Mouse (Mus musculus) megakaryocyte, adult 5-6 weeks (primary cell): ENCODE results near the gene Syce2. TPM values are rescaled to one million over a fixed set of nuclear protein-coding genes. Genes with fewer than 3 reads are reported as not detected.
A peak's percentile ranks its signal among the peaks of the same experiment; 100 is the strongest.
"Not testable (repeated sequence)": the region's sequence is repeated elsewhere in the genome, so short reads cannot be mapped to it uniquely, and the experiment has no call there.

Source experiments
- ATAC-seq: 2 replicates; pipeline ENCODE4 v1.8.0; 2016; ENCODE audit warnings: mild to moderate bottlenecking, inconsistent platforms; ENCODE audit not compliant: poor library complexity, severe bottlenecking
- total RNA-seq, 2 experiments: library from RNA; stranded (forward) in 1 of 2; stranded (reverse) in 1 of 2; fragments of 153-499, 151-499 nt in 1 of 2; fragments of 221-1000, 200-1000 nt in 1 of 2; gene quantifications; 2 replicates each; pipeline versions ENCODE4 v1.2.3 to v1.2.4; 2015 to 2017

Gene Syce2
- total RNA-seq (2015) (67.7 and 97.1 TPM in 2 replicates), total RNA-seq (2017) (46.2 and 47.5 TPM in 2 replicates)

DNA sequence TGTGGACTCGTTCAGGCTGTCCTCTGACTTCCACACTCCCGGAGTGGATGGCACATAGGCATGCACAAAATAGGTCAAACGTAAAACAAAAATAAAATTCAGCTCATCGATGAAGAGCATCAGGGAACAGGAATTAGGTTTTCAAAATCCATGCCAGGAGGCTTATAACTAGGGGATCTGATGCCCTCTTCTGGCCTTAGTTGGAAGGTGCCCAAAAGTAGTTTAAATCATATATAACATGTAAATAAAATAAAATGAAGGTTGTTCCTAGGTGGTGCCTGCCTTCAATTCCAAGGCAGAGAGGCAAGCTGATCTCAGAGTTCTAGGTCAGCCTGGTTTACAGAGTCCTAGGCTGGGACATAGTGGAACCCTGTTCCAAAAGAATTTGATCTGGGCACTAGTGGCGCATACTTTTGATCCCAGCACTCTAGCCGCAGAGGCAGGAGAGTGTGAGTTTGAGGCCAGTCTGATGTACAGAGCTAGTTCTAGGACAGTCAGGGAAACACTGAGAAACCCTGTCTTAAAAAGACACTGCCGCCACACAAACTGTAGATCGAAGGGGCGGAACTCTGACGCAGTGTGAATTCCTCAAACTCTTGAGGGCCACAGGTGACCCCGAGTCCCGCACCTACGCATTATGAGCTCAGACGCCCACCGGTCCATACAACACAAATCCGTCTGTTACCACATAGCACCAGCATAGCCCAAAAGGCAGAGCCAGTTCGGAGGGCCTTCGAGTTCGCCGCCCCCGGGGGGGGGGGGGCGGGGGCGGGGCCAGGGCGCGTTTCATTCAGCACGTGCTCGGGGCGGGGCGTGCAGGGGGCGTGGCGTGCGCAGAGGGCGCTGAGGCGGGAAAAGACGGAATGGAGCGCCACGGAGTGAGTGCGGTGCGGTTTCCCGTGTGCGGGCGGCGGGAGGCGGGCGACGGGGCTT, at the start of gene Syce2:
Gene Syce2 (plus strand): TSS at position 736 of the 933 bp plus-strand sequence.
- peak; percentile 86 for ATAC-seq

DNA sequence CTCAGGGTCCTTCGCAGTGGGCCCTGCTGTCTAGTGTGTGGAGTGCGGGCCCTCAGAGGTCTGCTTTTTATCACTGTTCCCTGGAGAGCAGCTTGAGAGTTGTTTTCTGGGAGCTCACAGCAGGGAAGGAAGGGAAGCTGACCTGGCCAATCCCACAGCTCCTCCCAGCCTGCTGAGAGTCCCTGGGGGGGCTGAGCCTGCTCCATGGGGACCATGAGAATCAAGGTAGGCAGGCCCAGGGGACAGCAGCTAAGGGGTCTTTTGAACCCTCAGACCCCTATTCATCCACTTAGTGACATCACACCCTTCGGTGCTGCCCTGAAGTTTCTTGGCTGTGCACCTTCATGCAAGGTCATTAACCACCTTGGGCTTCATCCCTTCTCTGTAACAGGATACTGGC, 49.2 kb upstream of the Syce2 start, which contains the start of gene Dand5:
Gene Dand5 (minus strand): TSS at position 101 of the 400 bp plus-strand sequence.
- no peak for ATAC-seq

- ATAC-seq: peak; percentile 99
Measured at GRCm38 (mm10) chr8:84823653-84824052, 48.3 kb upstream of the Syce2 start.

DNA sequence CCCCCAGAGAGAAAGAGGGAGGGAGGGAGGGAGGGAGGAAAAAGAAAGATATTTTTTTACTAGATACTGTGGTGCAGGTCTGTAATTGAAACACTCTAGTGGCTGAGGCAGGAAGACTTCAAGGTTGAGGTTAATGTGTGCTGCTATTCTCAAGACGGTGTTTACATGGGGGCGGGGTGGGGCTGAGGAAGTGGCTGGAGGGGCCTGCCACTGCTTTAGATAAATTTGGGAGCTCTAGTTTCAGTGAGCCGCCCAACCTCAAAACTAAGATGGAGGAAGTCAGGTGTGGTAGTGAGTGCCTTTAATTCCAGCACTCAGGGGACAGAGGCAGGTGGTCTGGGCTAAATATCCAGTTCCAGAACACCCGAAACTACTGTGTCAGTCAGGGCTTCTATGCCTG, 46.3 kb upstream of the Syce2 start:
- ATAC-seq: peak; percentile 62

GRCm38 (mm10) chr8:84826518-84826917, 45.4 kb upstream of the Syce2 start:
- not testable (repeated sequence) for ATAC-seq

DNA sequence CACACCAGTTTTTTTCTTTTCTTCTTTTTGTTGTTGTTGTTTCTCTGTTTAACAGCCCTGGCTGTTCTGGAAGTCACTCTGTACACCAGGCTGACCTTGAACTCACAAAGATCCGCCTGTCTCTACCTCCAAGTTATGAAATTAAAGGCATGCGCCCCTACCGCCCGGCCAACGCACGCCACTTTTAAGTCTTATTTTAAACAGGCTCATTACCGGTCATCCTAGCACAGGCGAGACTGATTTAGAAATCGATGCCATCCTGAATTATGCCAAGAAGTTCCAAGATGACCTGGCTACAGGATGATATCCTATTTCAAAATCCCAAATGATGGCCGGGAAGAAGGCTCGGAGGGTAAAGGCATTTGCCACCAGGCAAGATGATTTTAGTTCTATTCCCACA, 40.4 kb upstream of the Syce2 start, which contains the start of gene Gadd45gip1:
Gene Gadd45gip1 (plus strand): TSS at position 33 of the 400 bp plus-strand sequence.
- ATAC-seq: peak; percentile 92

- ATAC-seq: peak; percentile 96
Measured at GRCm38 (mm10) chr8:84832034-84832717, 39.7 kb upstream of the Syce2 start.

- ATAC-seq: no peak
Measured at GRCm38 (mm10) chr8:84832759-84833742, 38.9 kb upstream of the Syce2 start.

DNA sequence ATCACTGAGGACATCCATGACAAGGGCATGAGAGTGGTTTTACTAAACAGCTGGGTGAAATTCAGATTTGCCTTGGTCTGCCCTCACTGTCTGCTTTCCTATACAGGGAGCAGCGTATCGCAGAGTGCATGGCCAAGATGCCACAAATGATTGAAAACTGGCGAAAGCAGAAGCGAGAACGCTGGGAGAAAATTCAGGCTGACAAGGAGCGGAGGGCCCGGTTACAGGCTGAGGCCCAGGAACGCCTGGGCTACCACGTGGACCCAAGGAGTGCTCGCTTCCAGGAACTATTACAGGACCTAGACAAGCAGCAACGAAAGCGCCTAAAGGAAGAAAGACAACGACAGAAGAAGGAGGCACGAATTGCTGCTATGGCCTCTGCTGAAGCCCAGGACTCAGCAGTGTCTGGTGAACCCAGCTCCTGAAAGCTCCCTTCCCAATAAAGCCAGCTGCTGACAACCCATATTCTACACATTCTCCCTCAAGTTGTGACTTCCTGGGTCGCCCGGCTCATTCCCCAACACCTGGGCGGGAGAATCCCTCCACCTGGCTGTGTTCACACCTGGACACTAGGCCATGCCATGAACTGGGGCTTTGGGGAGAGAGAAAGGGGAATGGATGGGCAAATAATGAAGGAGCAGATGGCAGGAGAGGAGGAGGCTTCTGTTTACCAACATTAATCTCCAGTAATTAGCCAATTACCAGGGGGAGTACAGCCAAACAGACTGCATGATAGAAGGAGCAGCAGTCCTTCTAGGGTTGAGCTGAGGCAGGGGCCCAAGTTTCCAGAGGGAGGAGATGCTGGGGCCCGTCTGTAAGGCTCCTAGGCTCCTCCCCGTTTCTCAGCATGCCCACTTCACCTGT, 37.7 kb upstream of the Syce2 start:
- no peak for ATAC-seq

GRCm38 (mm10) chr8:84834866-84835855, 36.8 kb upstream of the Syce2 start:
- no peak for ATAC-seq

- ATAC-seq: no peak
Measured at GRCm38 (mm10) chr8:84837149-84837911, 34.6 kb upstream of the Syce2 start.

- ATAC-seq: no peak
Measured at GRCm38 (mm10) chr8:84837912-84838470, 33.9 kb upstream of the Syce2 start.

DNA sequence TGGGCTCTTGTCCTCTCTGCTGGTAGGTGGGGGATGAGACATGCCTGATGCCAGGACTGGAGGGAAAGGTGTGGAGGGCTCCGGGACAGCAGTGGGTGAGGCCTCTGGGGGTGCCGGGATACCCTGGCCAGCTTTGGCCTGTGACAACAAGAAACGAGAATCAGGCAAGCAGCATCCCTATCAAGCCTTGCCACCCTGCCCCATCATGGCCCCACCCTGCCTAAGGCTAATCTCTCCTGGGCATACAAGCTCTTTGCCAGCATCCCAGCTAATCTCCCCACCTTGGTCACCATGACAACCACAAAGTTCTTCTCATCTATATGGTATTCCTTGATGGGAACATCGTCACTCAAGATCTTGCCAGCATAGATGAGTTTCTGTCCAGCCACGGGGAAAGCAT, 33.4 kb upstream of the Syce2 start:
- no peak for ATAC-seq

- ATAC-seq: no peak
Measured at GRCm38 (mm10) chr8:84839411-84839810, 32.5 kb upstream of the Syce2 start.

DNA sequence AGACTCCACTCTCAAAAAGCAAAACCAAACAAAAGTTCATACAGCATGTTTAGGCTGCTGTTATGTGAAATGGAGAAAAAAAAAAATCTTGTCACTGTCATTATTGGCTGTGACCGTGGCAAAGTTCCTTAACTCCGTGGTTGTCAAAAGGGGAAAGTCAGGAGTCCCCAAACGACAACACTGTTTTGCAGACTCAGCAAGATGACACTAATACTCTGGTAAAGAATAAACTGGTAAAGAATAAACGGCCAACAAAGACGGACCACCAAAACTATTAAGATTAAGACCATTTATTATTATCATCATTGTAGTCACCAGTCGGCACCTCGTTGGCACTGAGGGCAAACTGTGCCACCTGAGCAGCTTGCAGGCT, 32.0 kb upstream of the Syce2 start:
- ATAC-seq: no peak

DNA sequence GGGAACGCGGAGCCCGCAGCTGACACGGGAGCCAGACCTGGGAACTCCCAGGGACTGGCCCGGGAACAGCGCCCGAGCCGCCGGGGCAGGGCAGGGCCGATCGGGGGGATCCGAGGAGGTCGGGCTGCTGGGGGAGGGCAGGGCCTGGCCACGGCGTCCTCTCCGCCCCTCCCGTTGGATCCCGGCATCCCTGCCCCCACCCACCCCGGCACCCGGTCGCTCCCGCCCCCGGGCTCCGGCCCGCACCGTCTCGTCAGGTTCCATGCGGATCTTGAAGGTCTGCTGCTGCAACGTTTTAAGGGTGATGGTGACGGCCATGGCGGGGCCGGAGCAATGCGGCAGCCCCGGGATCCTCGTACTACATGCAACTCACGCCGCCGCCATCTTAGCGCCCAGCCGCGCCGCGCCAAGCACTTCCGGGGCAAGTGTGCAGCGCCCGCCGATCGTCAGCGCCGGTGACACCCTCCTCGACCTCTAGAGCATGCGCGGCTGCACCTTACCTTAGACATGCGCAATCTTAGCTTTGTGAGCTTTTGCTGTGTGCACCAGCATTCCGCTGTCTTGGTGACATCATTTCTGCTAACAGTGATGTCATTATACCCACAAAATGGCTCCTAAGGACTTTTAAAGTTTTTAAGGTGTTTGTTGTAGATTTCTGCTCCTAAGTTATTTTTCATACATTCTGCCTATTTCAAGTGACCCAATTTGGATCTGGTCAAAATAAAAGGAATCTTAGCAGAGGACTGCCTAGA, 31.5 kb upstream of the Syce2 start, which contains the start of gene Rad23a:
Gene Rad23a (minus strand): TSS at position 418 of the 752 bp plus-strand sequence.
- peak; percentile 98 for ATAC-seq
